In genomic region chr12:3887515-3888325, GRCm38 (mm10) we compare ENCODE assay signal across 8 mouse cellular contexts.
DNase-seq lines count a peak whose midpoint lies in the region; ATAC-seq and TF ChIP-seq lines count a peak whose summit lies in the region.

No protein-coding gene starts in this region.

- no peak overlapping the region for H3K9ac ChIP-seq in MEL (ENCODE audit: control insufficient read depth, low read depth, low read length, poor library complexity, severe bottlenecking)
- H3K9ac ChIP-seq in kidney, embryonic 15.5 days, result no peak overlapping the region
- peak overlapping the region; percentile 27; the same call in 1 of the 2 replicates for H3K9ac ChIP-seq in limb, embryonic 12.5 days (replicated peaks)

- no peak overlapping the region for H3K4me3 ChIP-seq in MEL (ENCODE audit: control insufficient read depth in 1 of 2, insufficient read depth in 1 of 2, low read depth in 2 of 2, low read length in 2 of 2)
- H3K4me3 ChIP-seq in kidney, embryonic 15.5 days (replicated peaks), result no peak overlapping the region
- no peak overlapping the region for H3K4me3 ChIP-seq in limb, embryonic 12.5 days (replicated peaks)
- H3K4me3 ChIP-seq in olfactory bulb, adult 2 months (ENCODE audit: insufficient read depth, low read depth, low read length), result no peak overlapping the region

- H3K4me1 ChIP-seq in MEL (ENCODE audit: control insufficient read depth in 1 of 2, insufficient read depth in 2 of 2, low read length in 2 of 2), result peaks cover 2 to 18% of the 10 kb centered on the region in 2 experiments; a peak in 3 of 4 replicates
- H3K4me1 ChIP-seq in kidney, embryonic 15.5 days, result peaks cover 92% of the 10 kb centered on the region
- H3K4me1 ChIP-seq in limb, embryonic 12.5 days (replicated peaks), result peaks cover 76% of the 10 kb centered on the region
- H3K4me1 ChIP-seq in olfactory bulb, adult 2 months (ENCODE audit: control insufficient read depth, insufficient read depth, low read length), result peaks cover 80% of the 10 kb centered on the region

- H3K36me3 ChIP-seq in MEL (ENCODE audit: control insufficient read depth in 1 of 2, insufficient read depth in 2 of 2, low read length in 2 of 2), result peaks cover 0 to 13% of the 10 kb centered on the region in 2 experiments; a peak in 3 of 4 replicates
- peaks cover 34% of the 10 kb centered on the region for H3K36me3 ChIP-seq in kidney, embryonic 15.5 days
- peaks cover 21% of the 10 kb centered on the region for H3K36me3 ChIP-seq in limb, embryonic 12.5 days

- H3K4me2 ChIP-seq in kidney, embryonic 15.5 days, result peak overlapping the region; percentile 5; the same call in 1 of the 2 replicates
- H3K4me2 ChIP-seq in limb, embryonic 12.5 days, result peak overlapping the region; percentile 26; the same call in 1 of the 2 replicates

- no peak overlapping the region for H3K27ac ChIP-seq in MEL (ENCODE audit: control insufficient read depth, low read depth, low read length)
- peak overlapping the region; percentile 84 for H3K27ac ChIP-seq in kidney, embryonic 15.5 days
- peak overlapping the region; percentile 87 for H3K27ac ChIP-seq in limb, embryonic 12.5 days
- peak overlapping the region; percentile 97 for H3K27ac ChIP-seq in olfactory bulb, adult 2 months (ENCODE audit: insufficient read depth, low read depth, low read length)

- TF ChIP-seq RAD21 in MEL (IDR thresholded peaks at IDR 0.05; ENCODE audit: low read depth, low read length), result no peak

- no peak for TF ChIP-seq POLR2A in MEL (IDR thresholded peaks at IDR 0.05; ENCODE audit: control insufficient read depth in 1 of 2, insufficient read depth in 1 of 2, low read depth in 1 of 2, low read length in 2 of 2, poor library complexity in 1 of 2)
- TF ChIP-seq POLR2A in olfactory bulb, adult 2 months (IDR thresholded peaks at IDR 0.05; ENCODE audit: insufficient read depth, low read depth, low read length), result no peak

- H3K9me3 ChIP-seq in MEL (replicated peaks; ENCODE audit: insufficient read depth, low read length), result no peaks in the 10 kb centered on the region
- no peaks in the 10 kb centered on the region for H3K9me3 ChIP-seq in kidney, embryonic 15.5 days (replicated peaks)
- H3K9me3 ChIP-seq in limb, embryonic 12.5 days, result no peaks in the 10 kb centered on the region

- peak; percentile 23 for DNase-seq in MEL (ENCODE audit: low read depth, low spot score)
- peak; percentile 79 to 82 for DNase-seq in cerebellum, postnatal 10 days
- DNase-seq in frontal cortex, postnatal 36 days (ENCODE audit: low spot score in 2 of 2), result peak; percentile 66 to 82
- DNase-seq in adrenal gland, postnatal 10 days, result no peak

- peak in 1 of 2 experiments; percentile 37; a peak in 1 of 4 replicates for TF ChIP-seq EP300 in MEL (IDR thresholded peaks at IDR 0.05; ENCODE audit: low read depth in 1 of 2, low read length in 2 of 2)

- no peak for TF ChIP-seq CTCF in MEL (IDR thresholded peaks at IDR 0.05 in 2 of 3, conservative IDR thresholded peaks at IDR 0.05 in 1 of 3; ENCODE audit: control insufficient read depth in 1 of 3, insufficient read depth in 1 of 3, low read depth in 2 of 3, low read length in 3 of 3, poor library complexity in 1 of 3, severe bottlenecking in 1 of 3)
- no peak for TF ChIP-seq CTCF in olfactory bulb, adult 2 months (IDR thresholded peaks at IDR 0.05; ENCODE audit: insufficient read depth, low read depth, low read length)

- WGBS in kidney, embryonic 15.5 days, result 27% methylated on average over 4 of the region's 4 CpGs
- 37% methylated on average over 4 of the region's 4 CpGs for WGBS in limb, embryonic 12.5 days
- WGBS in olfactory bulb, adult 2 months, result 3% methylated on average over 4 of the region's 4 CpGs

- H3K27me3 ChIP-seq in MEL (ENCODE audit: control insufficient read depth in 1 of 2, insufficient read depth in 2 of 2, low read length in 2 of 2), result no peaks in the 10 kb centered on the region
- no peaks in the 10 kb centered on the region for H3K27me3 ChIP-seq in kidney, embryonic 15.5 days
- no peaks in the 10 kb centered on the region for H3K27me3 ChIP-seq in limb, embryonic 12.5 days

- peak; percentile 68 for ATAC-seq in kidney, embryonic 15.5 days (replicated peaks; ENCODE audit: low FRiP score)
- 0 out of 2 replicates have a peak, but pooled peaks have one; percentile 10 for ATAC-seq in limb, embryonic 12.5 days (ENCODE audit: insufficient number of reproducible peaks, insufficient read depth, low FRiP score, low TSS enrichment, low read depth)
- no peak for ATAC-seq in erythroblast, adult 5-6 weeks (replicated peaks; ENCODE audit: low FRiP score, poor library complexity, severe bottlenecking)

- peaks cover 2% of the 10 kb centered on the region; the same call in 1 of the 2 replicates for H3K79me2 ChIP-seq in MEL (ENCODE audit: control insufficient read depth, insufficient read depth, low read length, poor library complexity)

TF ChIP-seq in MEL, 35 proteins besides CTCF, POLR2A, EP300 and RAD21:
- TF ChIP-seq USF2 (IDR thresholded peaks at IDR 0.05; ENCODE audit: borderline replicate concordance in 1 of 2, insufficient read depth in 1 of 2, low read depth in 1 of 2, low read length in 2 of 2) (no peak), TAL1 (IDR thresholded peaks at IDR 0.05; ENCODE audit: low read length) (peak; percentile 13; the same call in 1 of the 2 replicates), ETS1 (IDR thresholded peaks at IDR 0.05; ENCODE audit: low read depth, low read length) (peak; percentile 70), NRF1 (IDR thresholded peaks at IDR 0.05; ENCODE audit: insufficient read depth, low read depth, low read length, poor library complexity, severe bottlenecking) (no peak), GATA1 (IDR thresholded peaks at IDR 0.05; ENCODE audit: low read depth, low read length) (peak; percentile 38; the same call in 1 of the 2 replicates), GABPA (IDR thresholded peaks at IDR 0.05; ENCODE audit: low read depth, low read length) (no peak), TCF12 (IDR thresholded peaks at IDR 0.05; ENCODE audit: low read depth, low read length) (no peak), UBTF (IDR thresholded peaks at IDR 0.05; ENCODE audit: borderline replicate concordance, insufficient read depth, low read depth, low read length) (no peak), CHD1 (IDR thresholded peaks at IDR 0.05; ENCODE audit: low read depth, low read length) (no peak), RCOR1 (IDR thresholded peaks at IDR 0.05; ENCODE audit: low read depth, low read length) (0 out of 2 replicates have a peak, but pooled peaks have one; percentile 11), KAT2A (conservative IDR thresholded peaks at IDR 0.05; ENCODE audit: low read depth, low read length) (no peak), NELFE (IDR thresholded peaks at IDR 0.05; ENCODE audit: low read depth, low read length) (no peak), MYB (IDR thresholded peaks at IDR 0.05; ENCODE audit: low read depth, low read length) (no peak), E2F4 (IDR thresholded peaks at IDR 0.05; ENCODE audit: borderline replicate concordance, low read depth, low read length) (no peak)
